ENCODE assay signal across 10 mouse cellular contexts in the genomic region with DNA sequence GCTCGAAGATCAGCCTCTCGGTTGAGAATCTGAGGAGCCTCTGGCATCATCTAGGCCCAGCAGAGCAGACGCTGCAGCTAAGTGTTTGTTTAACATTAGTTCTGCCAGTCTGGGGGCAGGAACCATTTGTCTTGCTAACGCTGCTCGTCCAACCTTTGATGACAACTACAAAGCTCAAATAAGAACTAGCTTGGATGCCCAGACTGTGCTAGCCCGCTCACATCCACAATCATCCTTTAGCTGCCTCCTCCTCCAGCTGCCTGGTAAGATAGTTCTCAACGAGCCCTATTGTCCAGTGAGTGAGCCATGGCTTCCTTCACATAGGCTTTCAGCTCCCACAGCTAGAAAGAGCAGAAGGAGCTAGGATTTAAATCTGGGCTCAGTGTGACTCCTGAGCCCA. TPM values are rescaled to one million over a fixed set of nuclear protein-coding genes. Genes with fewer than 3 reads are reported as not detected.
DNase-seq lines count a peak whose midpoint lies in the region; ATAC-seq lines count a peak whose summit lies in the region.
"Had no signal": no experiment of that assay in that cellular context is flagged by ENCODE, and none has a peak within 500 bp of the region (broad histone marks: within the 10 kb centered on the region; RNA-seq: fewer than 3 reads in every experiment).

No protein-coding gene starts in this region.

- peak; percentile 47 for DNase-seq in embryo, embryonic 10 days (ENCODE audit: low spot score)
- DNase-seq in embryo, embryonic 9.5 days (ENCODE audit: extremely low spot score) = no peak
- DNase-seq in kidney, postnatal 4 days = no peak
- DNase-seq in forebrain, embryonic 14.5 days (ENCODE audit: low spot score) = no peak
- DNase-seq in midbrain, embryonic 14.5 days = no peak
- DNase-seq in left cerebral cortex, adult 11 months (ENCODE audit: low spot score) = no peak
- no peak for DNase-seq in spleen, postnatal 14 days (ENCODE audit: low spot score in 2 of 2)
- DNase-seq: retina, postnatal 1 day; thymus, postnatal 36 days had no signal

- no peaks in the 10 kb centered on the region for H3K9me3 ChIP-seq in kidney, embryonic 16.5 days (ENCODE audit: low read length)
- no peaks in the 10 kb centered on the region for H3K9me3 ChIP-seq in forebrain, embryonic 14.5 days (replicated peaks; ENCODE audit: control insufficient read depth, low read length)
- H3K9me3 ChIP-seq in midbrain, embryonic 14.5 days (ENCODE audit: control insufficient read depth, low read length) = no peaks in the 10 kb centered on the region

- H3K4me1 ChIP-seq in kidney, embryonic 16.5 days (ENCODE audit: insufficient read depth, low read length) = peaks cover 9% of the 10 kb centered on the region
- H3K4me1 ChIP-seq in forebrain, embryonic 14.5 days (ENCODE audit: control insufficient read depth, insufficient read depth, low read length) = no peaks in the 10 kb centered on the region
- H3K4me1 ChIP-seq in midbrain, embryonic 14.5 days (ENCODE audit: control insufficient read depth, insufficient read depth, low read length) = no peaks in the 10 kb centered on the region

- H3K9ac ChIP-seq in kidney, embryonic 16.5 days (replicated peaks; ENCODE audit: low read length) = peak overlapping the region; percentile 22; the same call in 1 of the 2 replicates
- H3K9ac ChIP-seq in forebrain, embryonic 14.5 days (ENCODE audit: low read length) = no peak overlapping the region
- H3K9ac ChIP-seq in midbrain, embryonic 14.5 days (replicated peaks; ENCODE audit: low read length) = no peak overlapping the region

- H3K4me3 ChIP-seq in kidney, embryonic 16.5 days (ENCODE audit: low read length) = no peak overlapping the region
- H3K4me3 ChIP-seq in forebrain, embryonic 14.5 days (ENCODE audit: low read depth, low read length) = no peak overlapping the region
- no peak overlapping the region for H3K4me3 ChIP-seq in midbrain, embryonic 14.5 days (replicated peaks; ENCODE audit: low read depth, low read length)

- peak overlapping the region; percentile 37; the same call in 1 of the 2 replicates for H3K27ac ChIP-seq in kidney, embryonic 16.5 days (ENCODE audit: low read length)
- peak overlapping the region; percentile 44; the same call in 1 of the 2 replicates for H3K27ac ChIP-seq in forebrain, embryonic 14.5 days (ENCODE audit: low read depth, low read length)
- H3K27ac ChIP-seq in midbrain, embryonic 14.5 days (replicated peaks; ENCODE audit: low read depth, low read length) = 0 out of 2 replicates have a peak overlapping the region, but pooled peaks have one; percentile 41

- no peaks in the 10 kb centered on the region for H3K27me3 ChIP-seq in kidney, embryonic 16.5 days (ENCODE audit: insufficient read depth, low read length)
- H3K27me3 ChIP-seq in forebrain, embryonic 14.5 days (replicated peaks; ENCODE audit: control insufficient read depth, insufficient read depth, low read length) = no peaks in the 10 kb centered on the region
- H3K27me3 ChIP-seq in midbrain, embryonic 14.5 days (ENCODE audit: control insufficient read depth, insufficient read depth, low read length) = no peaks in the 10 kb centered on the region

- H3K36me3 ChIP-seq in kidney, embryonic 16.5 days (ENCODE audit: insufficient read depth, low read length) = no peaks in the 10 kb centered on the region
- peaks cover 33% of the 10 kb centered on the region for H3K36me3 ChIP-seq in forebrain, embryonic 14.5 days (ENCODE audit: control insufficient read depth, insufficient read depth, low read length)
- H3K36me3 ChIP-seq in midbrain, embryonic 14.5 days (ENCODE audit: control insufficient read depth, insufficient read depth, low read length) = peaks cover 42% of the 10 kb centered on the region

- WGBS in kidney, embryonic 16.5 days = 26% methylated on average over 7 of the region's 7 CpGs
- 48% methylated on average over 7 of the region's 7 CpGs for WGBS in forebrain, embryonic 14.5 days
- WGBS in midbrain, embryonic 14.5 days = 23% methylated on average over 7 of the region's 7 CpGs

- no peak overlapping the region for H3K4me2 ChIP-seq in kidney, embryonic 16.5 days (replicated peaks; ENCODE audit: low read depth, low read length)
- H3K4me2 ChIP-seq in forebrain, embryonic 14.5 days (ENCODE audit: low read length) = no peak overlapping the region
- H3K4me2 ChIP-seq in midbrain, embryonic 14.5 days (ENCODE audit: low read length) = no peak overlapping the region

- no peak for ATAC-seq in kidney, embryonic 16.5 days (ENCODE audit: low FRiP score, low TSS enrichment)
- no peak for ATAC-seq in forebrain, embryonic 14.5 days
- ATAC-seq in midbrain, embryonic 14.5 days (ENCODE audit: low FRiP score, low TSS enrichment) = no peak

RNA-seq across cellular contexts. Expression of gene Slc39a9, which starts 45.4 kb away (rescaled TPM):
- 32.0 and 34.8 TPM in 2 replicates for polyA plus RNA-seq in kidney, embryonic 16.5 days (2015; fragmentation: Nextera tagmentation; extraction: Ambion mirVana)
- polyA plus RNA-seq in forebrain, embryonic 14.5 days (2014; fragmentation: Nextera tagmentation; extraction: Ambion mirVana) = 22.4 and 28.4 TPM in 2 replicates
- 20.2 and 29.5 TPM in 2 replicates for polyA plus RNA-seq in midbrain, embryonic 14.5 days (2014; fragmentation: Nextera tagmentation; extraction: Ambion mirVana)

RNA-seq across cellular contexts. Expression of gene Erh, which starts 45.9 kb away (rescaled TPM):
- polyA plus RNA-seq in kidney, embryonic 16.5 days (2015; fragmentation: Nextera tagmentation; extraction: Ambion mirVana) = 279 and 331 TPM in 2 replicates
- 254 and 324 TPM in 2 replicates for polyA plus RNA-seq in forebrain, embryonic 14.5 days (2014; fragmentation: Nextera tagmentation; extraction: Ambion mirVana)
- polyA plus RNA-seq in midbrain, embryonic 14.5 days (2014; fragmentation: Nextera tagmentation; extraction: Ambion mirVana) = 258 and 288 TPM in 2 replicates
